Mouse (Mus musculus) hindbrain, embryonic 12.5 days (tissue): Measurements from ENCODE around the gene Slc16a9. TPM values are rescaled to one million over a fixed set of nuclear protein-coding genes. Genes with fewer than 3 reads are reported as not detected.
A peak's percentile ranks its signal among the peaks of the same experiment; 100 is the strongest.

Experiments
- ATAC-seq: fragments of 200-750 bp; cut with Nextera tagmentation; 2 replicates; pipeline ENCODE4 v1.8.0; 2017; ENCODE audit warnings: moderate TSS enrichment; ENCODE audit not compliant: low FRiP score
- H3K27ac ChIP-seq: fragments of 300-500 bp; sonication (generic); 2 replicates; pipeline ENCODE4 v1.5.1; 2016; ENCODE audit warnings: mild to moderate bottlenecking
- H3K27me3 ChIP-seq: fragments of 300-500 bp; sonication (generic); 2 replicates; pipeline ENCODE4 v1.6.1; 2016; ENCODE audit warnings: mild to moderate bottlenecking
- H3K36me3 ChIP-seq: fragments of 300-500 bp; sonication (generic); 2 replicates; pipeline ENCODE4 v1.6.1; 2016; ENCODE audit warnings: mild to moderate bottlenecking
- H3K4me1 ChIP-seq: fragments of 300-500 bp; sonication (generic); 2 replicates; pipeline ENCODE4 v1.6.1; 2016
- H3K4me2 ChIP-seq: fragments of 300-500 bp; sonication (generic); replicated peaks from 2 replicates; pipeline ENCODE4 v1.6.1; 2016; ENCODE audit warnings: mild to moderate bottlenecking
- H3K4me3 ChIP-seq: fragments of 300-500 bp; sonication (generic); 2 replicates; pipeline ENCODE4 v1.5.1; 2016; ENCODE audit warnings: mild to moderate bottlenecking
- H3K9ac ChIP-seq: fragments of 300-500 bp; sonication (generic); 2 replicates; pipeline ENCODE4 v1.6.1; 2016; ENCODE audit warnings: mild to moderate bottlenecking, moderate library complexity
- H3K9me3 ChIP-seq: fragments of 300-500 bp; sonication (generic); replicated peaks from 2 replicates; pipeline ENCODE4 v1.6.1; 2016; ENCODE audit warnings: mild to moderate bottlenecking
- WGBS: fragments of 180-500 bp; shearing (Covaris S2); methylation state at CpG from one replicate; pipeline ENCODE4 v1.1.7; 2016; 5-methylcytosine and 5-hydroxymethylcytosine counted together
- polyA plus RNA-seq: library from polyadenylated mRNA; unstranded; fragments of >200 nt; fragmentation: Nextera tagmentation; extraction: Ambion mirVana; gene quantifications from 2 replicates; pipeline ENCODE4 v1.2.1, GENCODE M21; 2016

The Slc16a9 gene
- polyA plus RNA-seq, result 1.3 and 1.4 TPM in 2 replicates

- no peaks in the 10 kb centered on the region for H3K9me3 ChIP-seq
- peak within 1 kb of the TSS; percentile 69 for H3K9ac ChIP-seq
- no peaks in the 10 kb centered on the region for H3K36me3 ChIP-seq
- ATAC-seq, result peak; percentile 92
- H3K4me1 ChIP-seq, result peaks cover 19% of the 10 kb centered on the region
- peaks cover 47% of the 10 kb centered on the region for H3K27me3 ChIP-seq
- peak within 1 kb of the TSS; percentile 96 for H3K4me2 ChIP-seq
- no peak within 1 kb of the TSS for H3K27ac ChIP-seq
- under 1% methylated on average over 52 of the region's 54 CpGs for WGBS
- peak within 1 kb of the TSS; percentile 65 for H3K4me3 ChIP-seq
Observed at GRCm38 (mm10) chr10:70244921-70245558, at the start of gene Slc16a9. TSS of gene Slc16a9 (plus strand) at chr10:70245100.

- peaks cover 16% of the 10 kb centered on the region; the same call in 1 of the 2 replicates for H3K36me3 ChIP-seq
- no peak overlapping the region for H3K4me3 ChIP-seq
- no peaks in the 10 kb centered on the region for H3K27me3 ChIP-seq
- no peak overlapping the region for H3K9ac ChIP-seq
- H3K4me1 ChIP-seq, result no peaks in the 10 kb centered on the region
- H3K9me3 ChIP-seq, result no peaks in the 10 kb centered on the region
- WGBS, result 79% methylated on average over 7 of the region's 7 CpGs
- H3K4me2 ChIP-seq, result no peak overlapping the region
- ATAC-seq, result no peak
- no peak overlapping the region for H3K27ac ChIP-seq
Observed at GRCm38 (mm10) chr10:70195279-70195678, 49.6 kb upstream of the Slc16a9 start.

- no peak for ATAC-seq
- no peak overlapping the region for H3K4me3 ChIP-seq
- H3K27ac ChIP-seq, result no peak overlapping the region
- peaks cover 16% of the 10 kb centered on the region; the same call in 1 of the 2 replicates for H3K36me3 ChIP-seq
- H3K9me3 ChIP-seq, result no peaks in the 10 kb centered on the region
- no peaks in the 10 kb centered on the region for H3K27me3 ChIP-seq
- H3K9ac ChIP-seq, result no peak overlapping the region
- H3K4me2 ChIP-seq, result no peak overlapping the region
- no peaks in the 10 kb centered on the region; the same call in 1 of the 2 replicates for H3K4me1 ChIP-seq
- 65% methylated on average over 7 of the region's 7 CpGs for WGBS
Observed at GRCm38 (mm10) chr10:70195786-70196185, 49.1 kb upstream of the Slc16a9 start.

GRCm38 (mm10) chr10:70196666-70197065, 48.2 kb upstream of the Slc16a9 start:
- no peak for ATAC-seq
- no peaks in the 10 kb centered on the region; the same call in 1 of the 2 replicates for H3K4me1 ChIP-seq
- no peak overlapping the region for H3K9ac ChIP-seq
- H3K36me3 ChIP-seq, result peaks cover 11% of the 10 kb centered on the region; the same call in 1 of the 2 replicates
- WGBS, result 91% methylated on average over 6 of the region's 6 CpGs
- no peak overlapping the region for H3K4me3 ChIP-seq
- H3K9me3 ChIP-seq, result no peaks in the 10 kb centered on the region
- no peak overlapping the region for H3K4me2 ChIP-seq
- H3K27ac ChIP-seq, result no peak overlapping the region
- H3K27me3 ChIP-seq, result no peaks in the 10 kb centered on the region

DNA sequence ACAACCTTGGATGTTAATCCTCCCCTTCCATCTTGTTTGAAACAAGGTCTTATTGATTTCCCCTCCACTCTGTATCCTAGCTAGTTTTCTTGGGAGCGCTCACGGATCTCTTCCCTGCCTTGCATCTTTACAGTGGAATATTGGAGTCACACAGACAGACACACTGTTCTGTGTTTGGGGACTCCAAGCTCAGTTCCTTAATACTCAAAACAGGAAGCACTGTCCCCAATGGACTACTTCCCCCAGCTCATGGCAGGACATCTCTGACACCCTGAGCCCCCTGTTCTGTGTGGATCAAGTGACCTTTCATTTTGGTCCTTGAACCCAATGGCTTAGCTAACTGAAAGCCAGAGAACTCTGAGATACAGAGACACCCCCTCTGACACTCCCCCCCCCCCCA, 47.3 kb upstream of the Slc16a9 start:
- ATAC-seq, result no peak
- Histone ChIP-seq H3K9me3 (no peaks in the 10 kb centered on the region), H3K36me3 (peaks cover 3% of the 10 kb centered on the region; the same call in 1 of the 2 replicates), H3K4me3 (no peak overlapping the region), H3K27me3 (no peaks in the 10 kb centered on the region), H3K9ac (no peak overlapping the region), H3K27ac (no peak overlapping the region), H3K4me1 (no peaks in the 10 kb centered on the region; the same call in 1 of the 2 replicates), H3K4me2 (no peak overlapping the region)
- WGBS, result 83% methylated on average over 2 of the region's 2 CpGs

- H3K27ac ChIP-seq, result no peak overlapping the region
- 75% methylated on average over 6 of the region's 6 CpGs for WGBS
- no peak overlapping the region for H3K4me2 ChIP-seq
- H3K36me3 ChIP-seq, result no peaks in the 10 kb centered on the region
- H3K27me3 ChIP-seq, result no peaks in the 10 kb centered on the region
- no peak for ATAC-seq
- no peak overlapping the region for H3K9ac ChIP-seq
- H3K4me3 ChIP-seq, result no peak overlapping the region
- H3K9me3 ChIP-seq, result no peaks in the 10 kb centered on the region
- no peaks in the 10 kb centered on the region; the same call in 1 of the 2 replicates for H3K4me1 ChIP-seq
Observed at GRCm38 (mm10) chr10:70198012-70198411, 46.9 kb upstream of the Slc16a9 start.

DNA sequence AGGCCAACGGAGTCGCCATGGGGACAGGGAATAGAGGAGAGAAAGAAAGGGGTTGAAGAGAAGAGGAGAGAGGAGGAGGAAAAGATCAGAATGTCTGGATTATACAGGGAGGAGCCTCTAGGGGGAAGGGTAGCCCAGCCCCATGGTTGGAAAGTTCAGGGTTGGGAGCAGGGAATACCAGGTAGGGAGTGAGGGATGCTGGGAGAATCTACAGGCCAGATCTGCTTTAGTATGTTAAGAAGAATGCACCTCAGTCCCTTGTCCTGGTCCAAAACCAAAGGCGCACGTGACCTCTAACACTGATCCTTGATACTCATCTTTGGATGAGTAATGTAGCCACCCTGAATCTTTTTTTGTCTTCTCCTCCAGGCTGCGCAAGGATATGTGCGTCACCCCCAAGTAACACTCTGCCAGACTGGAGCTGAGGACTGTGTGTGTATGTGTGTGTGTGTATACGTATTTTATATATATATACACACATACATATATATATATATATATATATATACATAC, 45.9 kb upstream of the Slc16a9 start:
- no peaks in the 10 kb centered on the region for H3K9me3 ChIP-seq
- H3K36me3 ChIP-seq, result no peaks in the 10 kb centered on the region
- H3K27me3 ChIP-seq, result no peaks in the 10 kb centered on the region
- no peak overlapping the region for H3K4me2 ChIP-seq
- no peak overlapping the region for H3K9ac ChIP-seq
- WGBS, result 93% methylated on average over 7 of the region's 7 CpGs
- H3K27ac ChIP-seq, result no peak overlapping the region
- no peak for ATAC-seq
- H3K4me1 ChIP-seq, result no peaks in the 10 kb centered on the region; the same call in 1 of the 2 replicates
- H3K4me3 ChIP-seq, result no peak overlapping the region

DNA sequence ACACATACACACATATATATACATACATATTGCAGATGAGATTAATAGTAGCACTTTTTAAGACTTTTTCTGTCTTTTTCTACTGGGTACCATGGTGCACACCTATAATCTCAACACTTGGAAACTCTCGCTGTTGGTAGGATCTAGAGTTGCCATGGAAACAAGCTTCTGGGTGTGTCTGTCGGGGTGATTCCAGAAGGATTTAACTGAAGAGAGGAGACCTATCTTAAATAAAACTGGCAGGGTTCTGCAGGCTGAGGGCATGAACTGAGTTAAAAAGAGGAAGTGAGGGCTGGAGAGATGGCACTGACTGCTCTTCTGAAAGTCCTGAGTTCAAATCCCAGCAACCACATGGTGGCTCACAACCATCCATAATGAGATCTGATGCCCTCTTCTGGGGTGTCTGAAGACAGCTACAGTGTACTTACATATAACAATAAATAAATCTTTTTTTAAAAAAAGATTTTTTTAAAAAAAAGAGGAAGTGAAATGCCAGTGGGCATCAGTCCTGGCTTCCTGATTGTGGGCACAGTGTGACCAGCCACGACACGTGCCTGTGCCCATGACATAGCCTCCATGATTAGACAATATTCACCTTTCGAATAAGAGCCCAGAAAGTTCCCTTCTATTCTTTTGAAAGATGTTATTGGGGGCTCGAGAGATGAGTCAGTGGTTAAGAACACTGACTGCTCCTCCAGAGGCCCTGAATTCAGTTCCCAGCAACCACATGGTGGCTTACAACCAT, 45.3 kb upstream of the Slc16a9 start:
- no peak overlapping the region for H3K9ac ChIP-seq
- 90% methylated on average over 6 of the region's 6 CpGs for WGBS
- H3K36me3 ChIP-seq, result no peaks in the 10 kb centered on the region
- no peaks in the 10 kb centered on the region for H3K9me3 ChIP-seq
- H3K4me3 ChIP-seq, result no peak overlapping the region
- H3K4me1 ChIP-seq, result no peaks in the 10 kb centered on the region; the same call in 1 of the 2 replicates
- H3K27ac ChIP-seq, result no peak overlapping the region
- H3K4me2 ChIP-seq, result no peak overlapping the region
- no peak for ATAC-seq
- no peaks in the 10 kb centered on the region for H3K27me3 ChIP-seq

DNA sequence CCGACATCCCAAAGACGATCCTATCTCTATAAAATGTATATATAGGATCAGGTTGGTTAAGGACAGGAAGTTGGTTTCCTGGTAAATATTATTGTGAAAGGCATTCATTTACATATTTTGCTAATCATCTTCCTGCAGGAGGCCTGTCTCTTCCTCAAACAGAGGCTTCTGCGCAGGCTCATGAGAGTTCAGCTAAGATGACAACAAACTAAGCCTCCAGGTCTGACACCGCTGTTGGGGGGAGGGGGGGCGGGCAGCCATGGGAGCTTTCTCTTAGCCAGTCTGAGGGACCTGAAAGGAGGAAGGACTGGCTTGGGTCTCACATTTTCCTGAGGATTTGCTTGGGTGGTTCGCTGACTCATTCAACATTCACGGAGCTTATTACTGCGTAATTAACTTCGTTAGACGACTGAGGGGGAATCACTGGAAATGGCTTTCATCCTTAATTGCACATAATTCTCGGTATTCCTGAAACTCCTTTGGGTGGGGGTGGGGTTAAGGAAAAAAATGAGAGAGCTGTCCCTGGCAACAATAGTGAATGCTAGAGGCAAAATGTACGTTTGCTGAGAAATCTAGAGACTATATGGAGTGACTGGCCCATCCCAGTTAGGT, 43.9 kb upstream of the Slc16a9 start:
- 70% methylated on average over 12 of the region's 12 CpGs for WGBS
- Histone ChIP-seq H3K27me3 (no peaks in the 10 kb centered on the region), H3K4me3 (no peak overlapping the region), H3K36me3 (no peaks in the 10 kb centered on the region), H3K9ac (no peak overlapping the region), H3K4me2 (no peak overlapping the region), H3K27ac (no peak overlapping the region), H3K4me1 (no peaks in the 10 kb centered on the region; the same call in 1 of the 2 replicates), H3K9me3 (no peaks in the 10 kb centered on the region)
- no peak for ATAC-seq

GRCm38 (mm10) chr10:70204505-70205399, 40.1 kb upstream of the Slc16a9 start, which contains the start of gene Mrln:
TSS of gene Mrln (plus strand) at chr10:70204664.
- H3K27me3 ChIP-seq, result no peaks in the 10 kb centered on the region
- ATAC-seq, result no peak
- H3K27ac ChIP-seq, result no peak within 1 kb of the TSS
- H3K9me3 ChIP-seq, result no peaks in the 10 kb centered on the region
- 62% methylated on average over 17 of the region's 17 CpGs for WGBS
- H3K4me2 ChIP-seq, result no peak within 1 kb of the TSS
- no peaks in the 10 kb centered on the region; the same call in 1 of the 2 replicates for H3K4me1 ChIP-seq
- no peak within 1 kb of the TSS for H3K4me3 ChIP-seq
- H3K36me3 ChIP-seq, result no peaks in the 10 kb centered on the region
- no peak within 1 kb of the TSS for H3K9ac ChIP-seq

DNA sequence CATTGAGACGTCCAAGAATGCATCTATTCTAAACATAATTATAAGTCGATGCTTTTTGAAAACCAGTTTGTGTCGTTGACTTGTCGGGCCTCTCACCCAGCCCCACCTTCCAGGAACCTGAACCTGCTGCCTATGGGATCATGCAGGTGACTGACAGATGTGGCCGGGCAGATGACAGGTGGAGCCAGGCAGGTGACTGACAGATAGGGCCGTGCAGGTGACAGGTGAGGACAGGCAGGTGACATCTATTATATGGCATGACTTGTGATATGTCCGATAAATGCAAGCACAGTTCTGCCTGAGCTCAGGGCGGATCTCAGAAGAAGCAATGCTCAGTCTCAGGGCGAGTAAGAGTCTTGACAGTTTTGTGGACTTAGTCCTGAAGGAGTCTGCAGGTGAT, 33.6 kb upstream of the Slc16a9 start:
- H3K27me3 ChIP-seq, result no peaks in the 10 kb centered on the region
- no peaks in the 10 kb centered on the region for H3K9me3 ChIP-seq
- ATAC-seq, result no peak
- WGBS, result 84% methylated on average over 9 of the region's 9 CpGs
- no peaks in the 10 kb centered on the region for H3K4me1 ChIP-seq
- no peaks in the 10 kb centered on the region for H3K36me3 ChIP-seq
- H3K4me3 ChIP-seq, result no peak overlapping the region
- H3K27ac ChIP-seq, result no peak overlapping the region
- H3K9ac ChIP-seq, result no peak overlapping the region
- H3K4me2 ChIP-seq, result no peak overlapping the region
